Mouse (Mus musculus) adrenal gland, postnatal 36 days (tissue): Measurements from ENCODE around the gene Tas2r131. TPM values are rescaled to one million over a fixed set of nuclear protein-coding genes. Genes with fewer than 3 reads are reported as not detected.
"Not testable (repeated sequence)": the region's sequence is repeated elsewhere in the genome, so short reads cannot be mapped to it uniquely, and the experiment has no call there.

Experiments used
- DNase-seq, 2 experiments: peaks; one replicate each; pipeline ENCODE4 v3.0.0; 2021; ENCODE audit warnings: mixed read lengths in 1 of 2
- long read RNA-seq, 2 experiments: library from polyadenylated mRNA; stranded (forward); transcript quantifications; one replicate each; pipeline ENCODE4 v2.0.0; 2021; ENCODE audit warnings: borderline sequencing depth in 2 of 2
- total RNA-seq, 2 experiments: library from RNA; stranded (reverse); gene quantifications; 2 replicates each; pipeline ENCODE4 v1.2.3; 2021

Tas2r131 gene
- total RNA-seq = not detected
- long read RNA-seq, experiment 1 = 0 reads
- long read RNA-seq, experiment 2 = 0 reads

- no peak for DNase-seq
Measured at GRCm38 (mm10) chr6:132957819-132958218, at the start of gene Tas2r131. Tas2r131 (minus strand) TSS chr6:132957919.

- no peak for DNase-seq
Measured at GRCm38 (mm10) chr6:132980865-132981264, 23.1 kb upstream of the Tas2r131 start, which contains the start of gene Tas2r109. Tas2r109 (minus strand) TSS chr6:132980965.

- DNase-seq = no peak
Measured at GRCm38 (mm10) chr6:132950802-132951201, 6.9 kb downstream of the Tas2r131 start, which contains the start of gene Tas2r129. Tas2r129 (plus strand) TSS chr6:132951102.

GRCm38 (mm10) chr6:132941376-132941775 lies 16.3 kb downstream of the Tas2r131 start:
- DNase-seq = not testable (repeated sequence)

GRCm38 (mm10) chr6:132909351-132909750 lies 48.4 kb downstream of the Tas2r131 start, which contains the start of gene Tas2r125:
Tas2r125 (plus strand) TSS chr6:132909651.
- DNase-seq = no peak

Other genes starting within 250 kb of the Tas2r131 start
- not detected for gene Tas2r122, start 246.0 kb downstream of the Tas2r131 start, total RNA-seq
- gene Tas2r115, start 219.9 kb downstream of the Tas2r131 start, total RNA-seq = not detected
- gene Tas2r124, start 203.2 kb downstream of the Tas2r131 start, total RNA-seq = not detected
- not detected for gene Tas2r102, start 195.8 kb downstream of the Tas2r131 start, total RNA-seq
- gene Tas2r136, start 179.8 kb downstream of the Tas2r131 start, total RNA-seq = not detected
- gene Tas2r117, start 155.1 kb downstream of the Tas2r131 start, total RNA-seq = not detected
- gene Tas2r123, start 110.8 kb downstream of the Tas2r131 start, total RNA-seq = not detected
- gene Tas2r116, start 102.5 kb downstream of the Tas2r131 start, total RNA-seq = not detected
- not detected for gene Tas2r110, start 89.9 kb downstream of the Tas2r131 start, total RNA-seq
- gene Tas2r113, start 64.9 kb downstream of the Tas2r131 start, total RNA-seq = not detected
- not detected for gene Tas2r125, start 48.3 kb downstream of the Tas2r131 start, total RNA-seq
- not detected for gene Tas2r129, start 6.8 kb downstream of the Tas2r131 start, total RNA-seq
- not detected for gene Tas2r109, start 23.0 kb upstream of the Tas2r131 start, total RNA-seq
- not detected for gene Tas2r103, start 79.2 kb upstream of the Tas2r131 start, total RNA-seq
- not detected for gene Tas2r140, start 97.9 kb upstream of the Tas2r131 start, total RNA-seq
- gene Smim10l1, start 147.0 kb upstream of the Tas2r131 start, total RNA-seq = 100 to 1,000 TPM in 1 of 2 experiments, 10 to 100 TPM in 1; 93.1 to 114 TPM